Mouse (Mus musculus): ENCODE measurements around the gene Zfp943.
A peak's percentile ranks its signal among the peaks of the same experiment; 100 is the strongest.

The Zfp943 gene

DNA sequence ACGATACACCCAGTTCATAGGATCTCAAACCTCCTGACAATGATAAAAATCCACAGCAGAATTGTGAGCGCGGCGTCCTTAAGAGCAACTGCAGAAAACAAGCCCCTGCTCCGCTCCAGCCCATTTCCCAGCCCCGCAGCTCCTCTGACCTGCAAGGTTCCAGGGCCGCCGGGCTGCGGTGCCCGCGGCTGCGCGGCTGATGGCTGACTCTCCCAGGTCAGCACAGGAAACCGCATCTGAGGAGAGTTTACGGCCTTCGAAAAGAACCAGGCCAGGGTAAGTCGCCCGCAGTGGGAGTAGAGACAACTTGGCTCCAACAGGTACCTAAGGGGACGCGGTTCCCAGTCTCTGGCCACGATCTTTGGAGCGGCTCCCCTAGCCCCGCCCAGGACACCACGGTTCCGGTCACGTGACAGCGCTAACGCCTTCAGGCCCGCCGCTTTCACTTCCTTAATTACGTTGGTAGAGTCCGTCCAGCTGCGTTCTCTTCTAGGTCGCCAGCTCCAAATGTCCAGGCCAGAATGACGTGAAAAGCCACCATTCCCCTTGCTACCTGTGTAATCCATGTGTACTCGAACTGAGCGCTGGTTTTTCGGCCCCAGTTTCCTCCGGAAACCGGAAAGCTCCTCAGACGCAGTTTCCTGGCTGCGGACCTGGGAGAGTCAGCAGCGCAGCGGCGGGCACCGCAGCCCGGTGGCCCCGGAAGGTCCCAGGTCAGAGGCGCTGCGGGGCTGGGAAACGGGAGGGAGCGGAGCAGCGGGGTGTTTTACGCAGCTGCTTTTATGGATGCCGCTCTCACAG lies at the start of gene Zfp943, which contains the start of gene Zfp942:
Gene Zfp943 (plus strand): TSS at position 446 of the 801 bp plus-strand sequence.
Gene Zfp942 (minus strand): TSS at position 358 of the 801 bp plus-strand sequence.
- DNase-seq (ENCODE audit: low spot score in 2 of 2), result peak; percentile 27 to 65

DNA sequence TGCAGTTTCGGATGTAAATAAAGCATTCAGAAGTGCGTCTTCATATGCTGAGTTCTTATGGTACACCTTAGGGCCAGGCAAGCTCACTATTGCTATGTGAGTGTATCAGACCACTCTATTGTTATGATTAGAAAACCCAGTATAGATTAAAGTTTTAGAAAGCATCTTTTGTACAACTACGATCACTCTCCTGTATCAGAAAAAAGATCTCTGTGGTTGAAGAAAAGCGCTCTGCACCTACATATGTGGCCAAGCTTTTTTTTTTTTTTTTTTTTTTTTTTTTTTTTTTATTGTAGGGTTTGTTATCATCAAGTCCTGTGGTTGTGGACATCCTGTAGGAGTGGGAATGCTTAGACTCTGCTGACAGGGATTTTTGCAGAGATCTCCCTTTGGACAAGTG lies 950 bp downstream of the Zfp943 start:
- no peak for DNase-seq (ENCODE audit: low spot score in 2 of 2)

DNA sequence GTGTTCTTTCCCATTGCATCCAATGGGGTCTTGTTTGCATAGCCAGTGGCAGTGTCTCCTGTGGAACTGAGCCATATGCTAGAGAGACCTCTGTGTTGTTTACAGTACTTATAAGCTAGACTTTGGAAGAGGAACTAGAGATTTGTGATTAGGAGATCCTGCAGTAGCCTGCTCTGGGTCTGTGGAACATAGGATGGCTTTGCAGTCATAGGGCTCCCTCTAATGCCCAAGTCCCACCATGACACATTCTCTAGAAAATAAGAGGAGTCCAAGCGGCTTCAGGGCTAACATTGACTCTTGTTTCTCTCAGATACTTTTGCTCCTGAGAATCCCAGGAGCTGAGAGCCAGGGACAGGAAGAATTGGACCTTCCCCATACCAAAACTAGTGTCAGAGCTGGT lies 73.2 kb downstream of the Zfp943 start:
- peak in 1 of 2 experiments; percentile 8 for DNase-seq (ENCODE audit: low spot score in 2 of 2)

DNA sequence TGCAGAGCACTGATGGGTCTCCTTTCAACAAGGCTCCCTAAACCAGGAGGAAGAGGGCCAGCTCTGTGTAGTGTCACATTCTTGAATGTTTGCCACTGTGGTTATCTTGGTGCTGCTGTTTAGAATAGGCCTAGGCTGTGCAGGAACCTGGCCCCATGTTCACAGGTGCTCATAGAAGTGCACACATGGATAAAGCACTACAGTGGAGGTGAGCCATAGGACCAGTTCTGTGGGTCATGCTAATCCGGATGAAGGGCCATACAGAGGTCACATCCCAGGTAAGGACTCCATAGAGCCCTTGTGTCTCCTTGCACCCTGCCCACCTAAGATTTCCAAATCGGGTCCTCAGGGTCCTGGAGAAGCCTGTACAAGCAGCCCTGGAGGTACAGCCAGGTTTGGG lies 87.1 kb downstream of the Zfp943 start:
- no peak for DNase-seq (ENCODE audit: low spot score in 2 of 2)

DNA sequence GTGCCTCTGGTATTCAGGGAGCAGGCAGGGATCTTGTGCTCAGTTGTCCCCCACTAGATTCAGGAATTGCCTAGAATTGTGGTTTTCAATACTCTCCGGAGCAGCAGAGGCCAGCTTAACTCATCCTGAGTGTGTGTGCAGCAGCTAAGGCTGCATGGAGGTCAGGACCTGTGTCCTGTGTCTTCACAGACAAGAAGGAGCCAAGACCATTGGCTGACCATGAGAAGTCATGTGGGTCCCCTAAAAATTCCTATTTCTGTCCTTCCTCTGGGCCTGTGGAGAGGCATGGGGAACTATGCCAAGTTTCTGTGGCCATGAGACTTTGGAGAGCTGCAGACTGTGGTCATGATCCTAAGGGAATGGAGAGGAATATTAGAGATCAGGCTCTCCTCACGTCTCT lies 90.9 kb downstream of the Zfp943 start:
- DNase-seq (ENCODE audit: low spot score in 2 of 2), result no peak

DNA sequence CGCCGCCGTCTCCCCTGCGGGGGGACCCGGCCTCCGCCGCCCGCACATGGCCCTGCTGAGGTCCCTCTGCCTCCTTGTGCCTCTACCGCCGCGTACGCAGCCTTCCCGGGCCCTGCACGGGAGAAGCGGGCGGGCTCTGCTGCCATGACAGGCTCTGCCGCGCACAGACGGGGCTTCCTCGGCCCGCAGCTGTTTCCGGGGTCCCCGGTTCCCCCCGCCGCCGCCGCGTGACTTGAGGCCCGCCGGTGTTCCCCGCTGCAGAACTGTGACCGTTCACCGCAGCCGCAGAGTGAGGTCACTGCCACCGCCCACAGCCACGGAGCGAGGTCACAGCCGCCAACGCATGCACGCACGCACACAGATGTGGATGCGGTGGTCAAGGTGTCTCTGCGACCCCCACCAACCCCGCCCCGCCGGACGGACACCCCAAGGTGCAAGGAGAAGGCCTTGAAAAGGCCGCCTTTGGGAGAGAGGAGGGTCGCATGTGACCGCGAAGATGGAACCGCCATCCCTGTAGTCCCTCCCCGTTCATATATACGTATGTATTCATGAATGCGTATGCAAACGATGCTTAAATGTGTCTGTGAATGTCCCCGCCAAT lies 118.8 kb downstream of the Zfp943 start:
- peak; percentile 36 to 69 for DNase-seq (ENCODE audit: low spot score in 2 of 2)

DNA sequence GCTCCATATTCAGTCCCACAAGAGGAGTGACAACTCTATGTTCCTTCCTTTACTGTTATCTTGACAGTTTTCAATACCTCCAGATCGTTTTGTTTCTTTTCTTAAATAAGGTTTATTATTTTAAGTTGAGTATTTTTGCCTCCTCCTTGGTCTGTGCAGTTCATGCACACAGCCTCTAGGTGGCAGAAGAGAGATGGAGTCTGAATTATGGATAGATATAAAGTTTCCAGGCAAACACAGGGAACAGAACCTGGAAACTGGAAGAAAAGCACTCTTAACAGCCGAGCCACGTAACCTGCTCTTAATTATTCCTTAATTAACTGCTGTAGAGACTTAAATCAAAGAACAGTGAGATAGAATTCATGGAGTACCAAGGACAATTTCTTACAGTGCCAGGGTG lies 120.9 kb downstream of the Zfp943 start:
- peak in 1 of 2 experiments; percentile 13 for DNase-seq (ENCODE audit: low spot score in 2 of 2)

DNA sequence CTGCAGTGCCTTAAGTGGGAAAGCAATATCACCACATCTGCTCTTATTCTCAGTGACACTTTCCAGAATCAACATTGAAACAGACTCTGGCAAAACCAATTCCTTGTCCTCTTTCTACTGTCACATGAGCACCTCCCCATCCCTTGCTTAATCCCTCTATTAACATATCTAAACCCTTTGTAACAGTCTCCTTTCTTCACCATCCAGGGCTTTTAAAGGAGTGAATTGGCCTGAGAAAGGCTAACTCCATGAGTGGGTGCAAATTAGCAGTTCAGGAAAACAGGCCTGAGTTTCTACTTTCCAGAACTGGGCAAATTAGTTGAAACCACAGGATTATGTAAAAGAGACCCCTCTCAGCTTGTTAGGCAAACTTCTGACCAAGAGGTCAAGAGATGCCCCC lies 156.4 kb downstream of the Zfp943 start:
- DNase-seq (ENCODE audit: low spot score in 2 of 2), result no peak
